Mouse (Mus musculus) hindbrain, embryonic 15.5 days (tissue): ENCODE results near the gene Rpia. TPM values are rescaled to one million over a fixed set of nuclear protein-coding genes. Genes with fewer than 3 reads are reported as not detected.

Experiments used
- ATAC-seq: fragments of 200-750 bp; cut with Nextera tagmentation; 2 replicates; pipeline ENCODE4 v1.8.0; 2017; ENCODE audit warnings: low read depth, moderate number of reproducible peaks, moderate TSS enrichment; ENCODE audit not compliant: low FRiP score
- H3K27ac ChIP-seq: fragments of 300-500 bp; sonication (generic); replicated peaks from 2 replicates; pipeline ENCODE4 v1.5.1; 2015; ENCODE audit warnings: mild to moderate bottlenecking, inconsistent platforms
- H3K27me3 ChIP-seq: fragments of 300-500 bp; sonication (generic); 2 replicates; pipeline ENCODE4 v1.6.1; 2015; ENCODE audit warnings: control low read depth, inconsistent platforms
- H3K36me3 ChIP-seq: fragments of 300-500 bp; sonication (generic); 2 replicates; pipeline ENCODE4 v1.6.1; 2015; ENCODE audit warnings: control low read depth, inconsistent platforms
- H3K4me1 ChIP-seq: fragments of 300-500 bp; sonication (generic); replicated peaks from 2 replicates; pipeline ENCODE4 v1.6.1; 2015; ENCODE audit warnings: control low read depth, inconsistent platforms
- H3K4me2 ChIP-seq: fragments of 300-500 bp; sonication (generic); 2 replicates; pipeline ENCODE4 v1.6.1; 2015; ENCODE audit warnings: moderate library complexity, mild to moderate bottlenecking, inconsistent platforms
- H3K4me3 ChIP-seq: fragments of 300-500 bp; sonication (generic); 2 replicates; pipeline ENCODE4 v1.5.1; 2015; ENCODE audit warnings: mild to moderate bottlenecking, inconsistent platforms
- H3K9ac ChIP-seq: fragments of 300-500 bp; sonication (generic); 2 replicates; pipeline ENCODE4 v1.6.1; 2015; ENCODE audit warnings: inconsistent platforms
- H3K9me3 ChIP-seq: fragments of 300-500 bp; sonication (generic); 2 replicates; pipeline ENCODE4 v1.6.1; 2016; ENCODE audit warnings: control low read depth, inconsistent platforms
- WGBS: fragments of 180-500 bp; shearing (Covaris S2); methylation state at CpG from one replicate; pipeline ENCODE4 v1.1.7; 2015; 5-methylcytosine and 5-hydroxymethylcytosine counted together
- polyA plus RNA-seq: library from polyadenylated mRNA; unstranded; fragments of >200 nt; fragmentation: Nextera tagmentation; extraction: Ambion mirVana; gene quantifications from 2 replicates; pipeline ENCODE4 v1.2.1, GENCODE M21; 2015

Rpia gene
- polyA plus RNA-seq, 1 experiment from 2014 or later: 2.8 TPM

- H3K27me3 ChIP-seq: no peaks in the 10 kb centered on the region
- no peaks in the 10 kb centered on the region for H3K4me1 ChIP-seq
- no peak overlapping the region for H3K4me2 ChIP-seq
- ATAC-seq: no peak
- H3K4me3 ChIP-seq: no peak overlapping the region
- WGBS: 86% methylated on average over 4 of the region's 4 CpGs
- no peak overlapping the region for H3K27ac ChIP-seq
- H3K36me3 ChIP-seq: no peaks in the 10 kb centered on the region
- no peak overlapping the region for H3K9ac ChIP-seq
- no peaks in the 10 kb centered on the region for H3K9me3 ChIP-seq
Measured at GRCm38 (mm10) chr6:70742833-70743232, 49.2 kb downstream of the Rpia start.

DNA sequence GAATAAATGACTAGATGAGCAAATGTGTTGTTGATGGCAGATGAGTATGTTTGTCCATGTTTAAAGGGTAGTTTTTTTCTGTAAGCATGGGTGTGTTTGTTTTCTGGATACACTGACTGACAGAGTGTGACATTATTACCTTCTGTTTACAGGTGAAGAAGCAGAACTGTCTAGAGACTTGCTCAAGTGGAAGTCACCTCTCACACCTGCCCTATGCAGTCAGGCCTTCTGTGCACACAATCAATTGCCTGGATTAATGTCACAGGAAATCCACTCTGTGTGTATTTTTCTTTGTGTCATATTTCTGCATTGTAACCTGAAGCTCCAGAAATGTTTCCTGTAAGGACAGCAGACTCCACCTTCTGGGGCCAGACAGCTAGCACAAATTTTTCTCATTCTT, 51.5 kb downstream of the Rpia start:
- H3K27ac ChIP-seq: no peak overlapping the region
- no peaks in the 10 kb centered on the region for H3K4me1 ChIP-seq
- H3K4me2 ChIP-seq: no peak overlapping the region
- H3K27me3 ChIP-seq: no peaks in the 10 kb centered on the region
- H3K36me3 ChIP-seq: no peaks in the 10 kb centered on the region
- H3K9ac ChIP-seq: no peak overlapping the region
- no peak for ATAC-seq
- H3K9me3 ChIP-seq: no peaks in the 10 kb centered on the region
- H3K4me3 ChIP-seq: no peak overlapping the region

DNA sequence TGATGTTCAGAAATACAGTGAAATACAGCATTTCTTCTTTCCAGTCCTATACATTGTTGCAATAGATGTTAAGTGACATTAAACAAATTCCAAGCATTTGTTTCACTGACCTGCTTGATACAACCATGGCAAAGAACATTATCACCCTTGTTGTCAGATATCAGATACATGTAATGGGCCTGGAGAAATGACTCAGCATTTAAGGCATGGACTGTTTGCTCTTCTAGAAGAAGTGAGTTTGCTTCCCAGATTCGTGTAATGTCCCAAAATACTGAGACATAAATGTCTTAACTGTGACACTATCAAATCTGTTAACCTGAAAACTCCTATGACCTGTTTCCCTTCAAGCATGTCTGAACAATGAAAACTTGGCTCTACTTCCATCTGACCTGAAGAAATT, 52.6 kb downstream of the Rpia start:
- no peaks in the 10 kb centered on the region for H3K36me3 ChIP-seq
- no peak overlapping the region for H3K4me2 ChIP-seq
- H3K9me3 ChIP-seq: no peaks in the 10 kb centered on the region
- 72% methylated on average over 1 of the region's 1 CpGs for WGBS
- H3K4me3 ChIP-seq: no peak overlapping the region
- no peaks in the 10 kb centered on the region for H3K27me3 ChIP-seq
- H3K4me1 ChIP-seq: no peaks in the 10 kb centered on the region
- H3K27ac ChIP-seq: no peak overlapping the region
- no peak for ATAC-seq
- H3K9ac ChIP-seq: no peak overlapping the region

DNA sequence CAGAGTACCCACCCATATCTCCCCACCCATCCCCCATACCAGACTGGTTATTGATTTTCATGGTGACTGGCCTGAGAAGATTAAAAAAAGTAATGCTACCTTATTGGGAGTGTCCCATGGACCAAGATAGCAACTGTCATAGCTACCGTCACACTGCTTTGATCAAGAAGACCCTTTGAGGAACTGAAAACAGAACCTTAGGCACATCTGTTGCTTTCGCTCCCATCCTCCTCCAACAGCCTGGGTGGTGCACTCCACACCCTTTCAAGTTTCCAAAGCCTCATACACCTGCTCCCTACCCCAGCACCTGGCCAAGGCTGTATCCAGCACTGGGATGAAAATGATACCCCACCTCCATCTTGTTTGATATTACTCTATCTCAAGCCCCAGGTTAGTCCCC, 56.5 kb downstream of the Rpia start:
- Histone ChIP-seq H3K4me3 (no peak overlapping the region), H3K4me1 (no peaks in the 10 kb centered on the region), H3K4me2 (no peak overlapping the region), H3K36me3 (no peaks in the 10 kb centered on the region), H3K9me3 (no peaks in the 10 kb centered on the region), H3K27me3 (no peaks in the 10 kb centered on the region), H3K9ac (no peak overlapping the region), H3K27ac (no peak overlapping the region)
- WGBS: 95% methylated on average over 2 of the region's 2 CpGs
- no peak for ATAC-seq

GRCm38 (mm10) chr6:70730828-70731227, 61.2 kb downstream of the Rpia start:
- Histone ChIP-seq H3K27ac (no peak overlapping the region), H3K9ac (no peak overlapping the region), H3K36me3 (no peaks in the 10 kb centered on the region), H3K4me1 (no peaks in the 10 kb centered on the region), H3K4me2 (no peak overlapping the region), H3K9me3 (no peaks in the 10 kb centered on the region), H3K27me3 (no peaks in the 10 kb centered on the region), H3K4me3 (no peak overlapping the region)
- no peak for ATAC-seq

DNA sequence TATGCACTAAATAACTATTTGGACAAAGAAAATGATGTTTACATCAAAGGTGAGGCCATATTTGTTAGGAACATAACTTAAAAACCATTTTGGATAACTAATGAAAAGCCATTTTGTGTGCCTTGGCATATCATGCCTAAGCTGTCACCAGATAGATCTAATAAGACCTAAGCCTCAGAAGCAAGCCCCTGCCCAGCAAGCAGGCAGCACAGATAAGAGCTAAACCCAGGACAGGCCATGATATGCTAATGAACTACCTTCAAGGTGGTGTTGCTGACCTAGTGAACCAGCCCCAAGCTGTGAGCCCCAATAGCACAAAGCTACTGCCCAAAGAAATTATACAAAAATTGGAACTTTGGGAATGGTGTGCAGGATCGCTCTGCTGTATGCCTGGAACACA, 62.9 kb downstream of the Rpia start:
- 85% methylated on average over 1 of the region's 1 CpGs for WGBS
- no peak overlapping the region for H3K27ac ChIP-seq
- no peaks in the 10 kb centered on the region for H3K36me3 ChIP-seq
- ATAC-seq: no peak
- H3K4me1 ChIP-seq: no peaks in the 10 kb centered on the region
- no peak overlapping the region for H3K9ac ChIP-seq
- H3K4me3 ChIP-seq: no peak overlapping the region
- no peaks in the 10 kb centered on the region for H3K9me3 ChIP-seq
- no peaks in the 10 kb centered on the region for H3K27me3 ChIP-seq
- H3K4me2 ChIP-seq: no peak overlapping the region

- no peak for ATAC-seq
- 83% methylated on average over 4 of the region's 4 CpGs for WGBS
- Histone ChIP-seq H3K9ac (no peak overlapping the region), H3K36me3 (no peaks in the 10 kb centered on the region), H3K27me3 (no peaks in the 10 kb centered on the region), H3K4me2 (no peak overlapping the region), H3K4me1 (no peaks in the 10 kb centered on the region), H3K9me3 (no peaks in the 10 kb centered on the region), H3K27ac (no peak overlapping the region), H3K4me3 (no peak overlapping the region)
Measured at GRCm38 (mm10) chr6:70727094-70727721, 64.8 kb downstream of the Rpia start.

- no peak overlapping the region for H3K27ac ChIP-seq
- H3K36me3 ChIP-seq: no peaks in the 10 kb centered on the region
- no peaks in the 10 kb centered on the region for H3K4me1 ChIP-seq
- H3K4me2 ChIP-seq: no peak overlapping the region
- no peak for ATAC-seq
- H3K27me3 ChIP-seq: no peaks in the 10 kb centered on the region
- 66% methylated on average over 2 of the region's 2 CpGs for WGBS
- no peak overlapping the region for H3K9ac ChIP-seq
- no peaks in the 10 kb centered on the region for H3K9me3 ChIP-seq
- H3K4me3 ChIP-seq: no peak overlapping the region
Measured at GRCm38 (mm10) chr6:70725639-70726038, 66.4 kb downstream of the Rpia start.

DNA sequence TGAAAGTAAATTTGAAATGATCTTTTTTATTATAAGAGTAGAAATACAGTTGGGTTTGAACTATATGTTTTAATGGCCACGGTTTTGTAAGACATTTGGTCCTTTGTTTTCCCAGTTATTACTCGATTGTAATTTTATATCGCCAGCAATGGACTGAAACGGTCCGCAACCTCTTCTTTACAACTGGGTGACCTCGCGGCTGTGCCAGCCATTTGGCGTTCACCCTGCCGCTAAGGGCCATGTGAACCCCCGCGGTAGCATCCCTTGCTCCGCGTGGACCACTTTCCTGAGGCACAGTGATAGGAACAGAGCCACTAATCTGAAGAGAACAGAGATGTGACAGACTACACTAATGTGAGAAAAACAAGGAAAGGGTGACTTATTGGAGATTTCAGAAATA, 67.3 kb downstream of the Rpia start:
- Histone ChIP-seq H3K4me3 (no peak overlapping the region), H3K4me2 (no peak overlapping the region), H3K27ac (no peak overlapping the region), H3K9ac (no peak overlapping the region), H3K4me1 (no peaks in the 10 kb centered on the region), H3K36me3 (no peaks in the 10 kb centered on the region), H3K9me3 (no peaks in the 10 kb centered on the region), H3K27me3 (no peaks in the 10 kb centered on the region)
- 94% methylated on average over 13 of the region's 13 CpGs for WGBS
- ATAC-seq: no peak

GRCm38 (mm10) chr6:70722298-70722697, 69.7 kb downstream of the Rpia start:
- Histone ChIP-seq H3K27ac (no peak overlapping the region), H3K4me2 (no peak overlapping the region), H3K36me3 (no peaks in the 10 kb centered on the region), H3K4me3 (no peak overlapping the region), H3K4me1 (no peaks in the 10 kb centered on the region), H3K27me3 (no peaks in the 10 kb centered on the region), H3K9ac (no peak overlapping the region), H3K9me3 (no peaks in the 10 kb centered on the region)
- 94% methylated on average over 7 of the region's 7 CpGs for WGBS
- ATAC-seq: no peak

DNA sequence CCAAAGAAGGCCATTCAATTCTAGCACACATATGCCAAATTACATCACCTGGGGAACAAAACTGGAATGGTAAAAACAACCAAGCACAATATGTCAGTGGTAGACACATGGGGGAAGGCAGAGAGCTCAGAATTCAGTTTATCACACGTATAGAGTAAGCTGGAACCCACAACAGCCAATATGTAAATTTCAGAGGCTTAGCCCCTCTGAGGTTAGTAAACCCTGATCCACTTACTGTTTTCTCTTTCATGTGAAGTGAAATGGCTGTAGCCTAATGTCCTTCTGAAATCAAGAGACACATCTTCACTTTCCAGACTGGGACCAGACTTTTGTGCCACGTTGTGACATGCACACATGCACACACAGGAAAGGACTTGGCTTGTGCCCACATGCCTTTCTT, 73.3 kb downstream of the Rpia start:
- Histone ChIP-seq H3K9ac (no peak overlapping the region), H3K4me2 (no peak overlapping the region), H3K9me3 (no peaks in the 10 kb centered on the region), H3K4me3 (no peak overlapping the region), H3K27ac (no peak overlapping the region), H3K4me1 (no peaks in the 10 kb centered on the region), H3K36me3 (no peaks in the 10 kb centered on the region), H3K27me3 (no peaks in the 10 kb centered on the region)
- no peak for ATAC-seq
- WGBS: 64% methylated on average over 2 of the region's 2 CpGs

GRCm38 (mm10) chr6:70718164-70718563, 73.9 kb downstream of the Rpia start:
- no peak overlapping the region for H3K9ac ChIP-seq
- no peak overlapping the region for H3K4me2 ChIP-seq
- no peak overlapping the region for H3K27ac ChIP-seq
- H3K36me3 ChIP-seq: no peaks in the 10 kb centered on the region
- H3K4me1 ChIP-seq: no peaks in the 10 kb centered on the region
- no peak for ATAC-seq
- no peaks in the 10 kb centered on the region for H3K9me3 ChIP-seq
- H3K4me3 ChIP-seq: no peak overlapping the region
- WGBS: 91% methylated on average over 4 of the region's 4 CpGs
- no peaks in the 10 kb centered on the region for H3K27me3 ChIP-seq

DNA sequence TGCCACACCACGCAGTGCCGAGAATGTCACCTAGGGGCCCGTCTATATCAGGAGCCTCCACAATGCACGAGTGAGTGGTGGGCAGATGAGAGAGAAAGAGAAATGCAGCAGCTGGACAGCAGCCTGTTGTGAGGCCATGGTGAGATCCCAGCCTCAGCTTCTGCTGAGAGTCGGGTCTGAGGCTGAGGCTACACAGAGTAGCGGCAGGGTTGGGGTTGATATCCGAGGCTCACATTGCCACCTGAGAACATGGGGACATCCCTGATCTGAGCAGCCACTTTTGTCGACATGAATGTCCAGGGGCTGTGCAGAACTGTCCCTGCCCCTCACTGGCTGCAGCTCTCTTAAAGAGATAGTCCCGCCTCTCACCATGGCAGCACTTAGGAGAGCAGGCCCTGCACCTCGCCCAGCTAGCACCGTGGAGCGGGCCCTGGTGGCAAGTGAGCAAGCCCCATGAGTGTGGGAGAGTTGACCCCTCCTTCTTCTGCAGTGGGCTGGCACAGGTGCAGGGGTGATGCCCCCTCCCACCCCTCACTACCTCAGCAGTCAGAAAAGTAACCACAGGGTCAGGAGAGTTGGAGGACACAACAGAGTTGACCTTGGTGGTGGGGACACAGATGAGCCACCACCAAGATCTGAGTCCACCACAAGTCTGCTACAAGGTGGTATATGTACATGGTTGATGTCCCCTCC, 75.2 kb downstream of the Rpia start:
- WGBS: 80% methylated on average over 12 of the region's 12 CpGs
- Histone ChIP-seq H3K9me3 (no peaks in the 10 kb centered on the region), H3K27me3 (no peaks in the 10 kb centered on the region), H3K9ac (no peak overlapping the region), H3K4me3 (no peak overlapping the region), H3K27ac (no peak overlapping the region), H3K36me3 (no peaks in the 10 kb centered on the region), H3K4me2 (no peak overlapping the region), H3K4me1 (no peaks in the 10 kb centered on the region)
- no peak for ATAC-seq
